Mouse (Mus musculus): ENCODE measurements around the gene Xylt1.

The Xylt1 gene

DNA sequence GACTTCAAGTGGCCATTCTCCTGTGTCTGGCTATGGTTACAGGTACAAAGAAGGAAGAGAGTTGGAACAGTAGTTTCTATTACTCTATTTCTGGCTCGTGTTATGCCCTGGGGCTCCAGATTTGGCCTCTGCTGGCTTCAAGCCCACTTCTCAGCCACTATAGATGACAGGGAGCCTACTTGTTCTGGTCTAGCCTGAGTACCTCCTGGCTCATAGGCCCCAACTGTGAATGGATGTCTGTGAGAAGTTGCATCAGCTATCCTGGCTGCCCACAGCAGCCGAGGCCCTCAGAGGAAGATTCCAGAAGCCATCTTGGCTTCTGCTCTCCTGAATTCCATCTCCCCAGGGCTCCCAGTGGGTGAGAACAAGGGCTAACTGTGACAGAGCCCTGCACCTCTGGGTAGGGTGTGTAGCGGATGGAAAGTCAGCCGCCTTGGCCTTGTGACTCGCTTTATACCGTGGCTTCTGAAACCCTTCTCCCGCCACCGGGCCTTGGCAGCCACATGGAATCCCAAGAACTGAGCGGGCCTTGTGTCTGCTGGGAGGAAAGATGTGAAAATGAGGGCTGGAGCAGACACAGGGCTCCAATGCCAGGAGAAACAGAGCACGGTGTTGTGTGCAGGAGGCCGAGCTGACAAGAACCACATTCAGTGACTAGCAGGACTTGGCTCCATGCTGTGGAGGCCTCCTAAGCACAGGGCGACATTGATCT, 55.1 kb downstream of the Xylt1 start:
- no peak for DNase-seq (ENCODE audit: low spot score)

DNA sequence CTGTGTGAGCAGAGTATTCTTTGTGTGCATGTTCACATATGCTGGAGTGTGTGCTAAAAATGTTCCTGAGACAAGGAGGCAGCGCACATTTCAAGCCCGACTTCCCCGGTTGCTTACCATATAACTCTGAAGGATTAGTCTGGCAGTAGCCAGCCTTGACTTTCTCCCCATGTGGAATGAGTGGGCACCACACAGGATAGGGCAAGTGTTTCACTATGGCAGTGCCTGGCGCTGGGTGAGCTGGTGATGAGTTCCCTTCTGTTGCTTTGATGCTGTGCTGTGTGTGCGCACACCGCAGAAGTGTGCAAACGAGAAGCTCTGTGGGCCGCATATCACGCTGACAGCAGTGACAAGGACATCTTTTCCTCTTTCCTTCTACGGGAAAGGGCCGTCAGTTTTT, 56.1 kb downstream of the Xylt1 start:
- DNase-seq (ENCODE audit: low spot score), result no peak

DNA sequence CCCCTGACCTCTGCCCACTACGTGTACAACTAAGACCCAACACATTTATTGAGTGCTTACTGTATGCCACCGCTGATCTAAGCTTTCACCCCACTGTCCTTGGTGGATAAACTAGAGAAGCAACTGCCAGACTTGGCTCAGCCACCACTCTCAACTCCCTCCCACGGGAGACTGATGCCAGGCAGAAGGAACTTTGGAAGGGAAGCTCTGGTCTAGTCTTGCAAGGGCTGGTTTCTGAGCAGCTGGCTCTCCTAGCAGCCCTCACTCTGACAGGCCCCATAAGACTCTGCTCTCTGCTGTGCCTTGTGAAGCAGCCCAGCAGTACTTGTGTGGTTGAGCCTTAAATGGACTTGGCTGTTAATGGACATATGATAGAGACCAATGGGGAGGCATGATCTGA, 60.2 kb downstream of the Xylt1 start:
- no peak for DNase-seq (ENCODE audit: low spot score)

DNA sequence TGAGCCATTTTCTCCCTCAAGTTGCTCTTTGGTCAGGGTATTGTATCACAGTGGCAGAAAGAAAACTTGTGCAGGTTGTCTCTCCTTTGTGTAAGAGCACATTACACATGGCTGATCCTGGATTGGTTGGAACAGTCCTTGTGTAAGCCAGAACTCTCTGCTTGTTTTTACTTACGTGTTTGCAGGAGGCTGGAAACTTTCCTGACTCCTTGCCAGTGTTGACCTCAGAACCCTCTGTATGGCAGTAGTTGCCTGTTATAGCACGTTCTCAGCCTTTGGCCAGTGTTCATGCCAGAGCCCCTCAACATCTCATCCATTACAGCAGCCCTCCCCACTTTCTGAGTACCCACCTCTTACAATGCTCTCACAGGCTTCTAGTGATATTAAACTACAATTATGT, 61.9 kb downstream of the Xylt1 start:
- no peak for DNase-seq (ENCODE audit: low spot score)

DNA sequence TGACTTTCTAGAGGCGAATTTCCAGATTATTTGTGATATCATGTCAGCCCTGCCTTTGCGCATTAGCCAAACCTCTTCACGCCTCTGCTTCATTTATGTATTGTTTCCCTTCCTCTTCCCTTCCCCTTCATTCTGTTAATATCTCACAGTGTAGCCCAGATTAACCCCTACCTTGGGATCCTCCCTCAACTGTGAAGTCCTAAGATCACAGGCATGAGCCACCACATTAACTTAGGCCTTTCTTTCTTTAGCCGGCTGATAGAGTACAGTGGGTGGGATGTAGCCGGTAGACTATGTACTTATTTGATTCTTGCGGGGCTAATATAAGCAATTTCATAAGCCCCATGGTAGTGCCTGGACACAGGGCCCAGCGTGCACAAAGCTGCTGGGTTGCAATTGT, 62.4 kb downstream of the Xylt1 start:
- DNase-seq (ENCODE audit: low spot score), result no peak

DNA sequence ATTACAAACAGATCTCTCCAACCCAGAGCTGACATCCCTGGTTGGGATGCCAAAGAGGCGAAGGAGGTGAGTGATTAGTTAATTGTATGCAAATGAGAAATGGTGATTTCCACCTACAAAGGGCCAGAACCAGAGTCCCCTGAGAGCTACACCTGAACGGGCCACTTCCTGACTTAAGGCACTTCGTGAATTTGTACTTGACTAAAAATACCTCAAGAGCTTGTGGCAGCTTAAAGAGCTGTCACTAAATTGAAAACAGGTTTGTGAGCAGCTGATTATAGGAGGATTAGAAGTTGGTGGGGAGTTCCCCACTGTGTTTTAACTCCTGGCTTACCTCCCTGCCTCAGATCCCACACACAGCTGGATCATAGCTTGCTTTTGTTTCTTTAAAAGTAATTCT, 64.7 kb downstream of the Xylt1 start:
- DNase-seq (ENCODE audit: low spot score), result no peak

DNA sequence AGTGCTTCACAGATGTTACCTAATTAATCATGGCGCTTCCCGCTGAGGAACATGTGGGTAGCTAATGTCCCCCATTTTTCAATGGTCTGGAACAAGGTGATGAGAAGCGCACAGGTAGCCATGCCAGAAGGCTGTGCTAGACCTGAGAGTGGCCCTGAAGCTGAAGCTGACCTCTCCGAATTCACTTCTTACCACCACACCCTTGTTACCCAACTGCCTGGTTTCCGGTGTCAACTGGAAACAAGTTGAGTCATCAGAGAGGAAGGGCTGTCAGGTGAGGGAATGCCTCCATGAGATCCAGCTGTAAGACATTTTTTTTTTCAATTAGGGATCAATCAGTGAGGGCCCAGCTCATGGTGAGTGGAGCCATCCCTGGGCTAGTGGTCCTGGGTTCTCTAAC, 68.8 kb downstream of the Xylt1 start:
- DNase-seq (ENCODE audit: low spot score), result no peak

DNA sequence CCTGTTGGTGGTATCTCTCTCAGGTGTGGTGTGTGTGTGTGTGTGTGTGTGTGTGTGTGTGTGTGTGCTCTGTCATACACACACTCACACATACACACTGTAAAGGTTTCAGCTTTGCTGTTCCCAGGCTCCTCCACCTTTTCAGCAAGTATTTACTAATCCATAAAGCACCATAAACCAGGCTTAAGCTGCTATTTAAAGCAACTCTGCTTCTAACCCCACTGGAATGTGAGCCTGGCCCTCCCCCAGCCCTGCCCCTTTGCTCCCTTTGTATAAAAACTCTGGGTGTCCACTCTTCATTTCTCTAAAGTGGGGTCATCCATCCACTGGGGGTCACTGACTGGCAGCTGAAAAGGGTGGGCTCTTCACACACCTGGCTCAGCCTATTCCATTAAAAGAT, 70.4 kb downstream of the Xylt1 start:
- peak; percentile 37 for DNase-seq (ENCODE audit: low spot score)

DNA sequence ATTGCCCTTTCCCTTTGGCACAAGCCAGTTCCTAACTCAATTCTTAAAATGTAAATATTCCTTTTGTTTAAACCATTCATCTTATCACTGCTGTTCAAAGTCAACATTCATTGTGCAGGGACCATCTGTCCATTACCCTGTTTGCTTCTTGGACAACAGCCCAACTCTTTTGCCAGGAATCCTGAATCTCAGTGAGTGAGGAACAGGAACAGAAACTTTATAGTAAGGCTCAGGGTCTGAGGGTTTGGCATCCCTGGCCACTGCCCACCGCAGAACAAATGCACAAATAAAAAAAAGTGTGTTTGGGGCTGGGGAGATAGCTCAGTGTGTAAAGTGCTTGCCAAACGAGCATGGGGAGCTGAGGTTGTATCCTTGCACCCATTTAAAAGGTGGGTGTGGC, 71.5 kb downstream of the Xylt1 start:
- DNase-seq (ENCODE audit: low spot score), result no peak

DNA sequence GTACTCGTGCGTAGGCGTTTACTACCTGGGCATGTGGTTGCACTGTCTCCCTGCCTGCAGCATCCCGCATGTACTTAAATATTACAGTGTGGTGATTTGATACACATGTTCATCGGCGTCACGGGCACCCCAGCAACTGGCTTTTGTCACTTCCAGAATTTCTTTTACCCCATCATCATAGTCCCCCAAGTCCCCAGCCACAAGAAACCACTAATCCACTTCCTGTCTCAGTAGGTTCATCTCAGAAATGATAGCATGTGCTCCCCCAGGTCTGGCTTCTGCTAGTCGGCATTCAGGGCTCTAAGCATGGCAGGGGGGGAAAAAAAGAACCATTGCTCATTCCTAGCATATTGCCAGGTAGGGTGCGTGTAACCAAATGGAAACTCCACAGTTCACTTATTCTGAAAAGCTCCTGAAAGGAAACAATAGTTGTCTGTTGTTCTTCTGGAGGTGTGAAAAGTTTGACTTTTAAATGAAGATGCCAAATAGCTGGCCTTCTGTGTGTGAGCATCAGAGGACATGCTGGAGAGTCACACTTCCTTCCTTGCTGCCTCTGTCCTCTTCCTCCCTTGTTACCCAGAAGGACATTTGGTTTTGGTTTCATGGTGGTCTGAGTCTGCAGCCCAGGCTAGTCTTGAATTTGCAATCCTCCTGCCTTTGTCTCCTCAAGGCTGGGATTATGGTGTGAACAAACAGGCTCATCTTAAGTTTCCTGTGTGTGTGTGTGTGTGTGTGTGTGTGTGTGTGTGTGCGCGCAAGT, 74.2 kb downstream of the Xylt1 start:
- no peak for DNase-seq (ENCODE audit: low spot score)

DNA sequence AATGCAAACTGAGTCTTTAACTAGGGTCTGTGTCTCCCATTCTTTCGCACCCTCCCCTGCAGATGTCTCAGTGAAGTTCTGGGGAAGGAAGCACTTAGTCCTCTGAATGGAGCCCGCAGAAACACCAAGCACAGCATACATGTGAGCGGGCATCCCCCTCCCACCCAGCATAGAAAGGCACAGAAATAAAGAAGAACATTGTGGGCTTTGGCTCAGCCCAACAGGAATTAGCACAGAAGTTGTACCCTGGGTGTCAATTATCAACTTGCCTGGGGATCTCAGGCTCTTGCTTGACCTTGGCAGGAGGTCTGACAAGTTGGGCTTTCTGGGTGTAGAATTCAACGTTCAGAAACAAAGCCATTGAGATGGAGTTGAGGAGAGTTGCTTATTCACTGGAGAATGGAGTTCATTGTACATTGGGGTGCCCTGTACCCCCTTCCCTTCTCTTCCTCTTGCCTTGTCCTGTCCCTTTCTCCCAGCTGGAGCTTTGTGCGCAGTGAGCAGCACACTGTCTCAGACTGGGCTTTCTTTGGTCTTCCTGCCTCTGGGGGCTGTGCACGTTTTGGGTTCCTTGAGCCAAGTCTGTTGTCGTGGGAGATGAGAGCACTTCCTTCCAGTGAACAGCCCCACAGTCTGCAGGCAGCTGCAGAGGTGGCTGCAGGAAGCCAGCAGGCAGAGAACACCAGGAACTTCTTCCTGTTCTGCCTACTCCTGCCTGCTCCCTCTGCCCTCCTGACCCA, 81.6 kb downstream of the Xylt1 start:
- DNase-seq (ENCODE audit: low spot score), result peak; percentile 2

DNA sequence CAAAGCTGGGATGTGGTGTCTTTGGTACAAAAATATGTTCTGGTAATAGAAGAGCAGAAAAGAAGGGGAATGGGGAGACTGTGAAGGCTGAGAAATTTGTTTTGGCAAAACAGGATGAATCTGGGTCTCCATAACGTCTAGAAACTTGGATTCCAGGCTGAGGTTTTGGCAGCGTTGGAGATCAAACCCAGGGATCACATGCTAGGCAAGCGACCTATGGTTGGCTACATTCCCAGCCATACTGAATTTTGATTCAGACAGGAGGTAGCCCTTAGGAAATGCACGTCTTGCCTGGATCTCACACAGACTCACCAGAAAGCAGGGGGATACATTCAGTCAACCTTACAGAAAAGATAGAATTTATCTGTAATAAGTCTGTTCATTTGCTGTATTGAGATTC, 84.2 kb downstream of the Xylt1 start:
- DNase-seq (ENCODE audit: low spot score), result no peak

DNA sequence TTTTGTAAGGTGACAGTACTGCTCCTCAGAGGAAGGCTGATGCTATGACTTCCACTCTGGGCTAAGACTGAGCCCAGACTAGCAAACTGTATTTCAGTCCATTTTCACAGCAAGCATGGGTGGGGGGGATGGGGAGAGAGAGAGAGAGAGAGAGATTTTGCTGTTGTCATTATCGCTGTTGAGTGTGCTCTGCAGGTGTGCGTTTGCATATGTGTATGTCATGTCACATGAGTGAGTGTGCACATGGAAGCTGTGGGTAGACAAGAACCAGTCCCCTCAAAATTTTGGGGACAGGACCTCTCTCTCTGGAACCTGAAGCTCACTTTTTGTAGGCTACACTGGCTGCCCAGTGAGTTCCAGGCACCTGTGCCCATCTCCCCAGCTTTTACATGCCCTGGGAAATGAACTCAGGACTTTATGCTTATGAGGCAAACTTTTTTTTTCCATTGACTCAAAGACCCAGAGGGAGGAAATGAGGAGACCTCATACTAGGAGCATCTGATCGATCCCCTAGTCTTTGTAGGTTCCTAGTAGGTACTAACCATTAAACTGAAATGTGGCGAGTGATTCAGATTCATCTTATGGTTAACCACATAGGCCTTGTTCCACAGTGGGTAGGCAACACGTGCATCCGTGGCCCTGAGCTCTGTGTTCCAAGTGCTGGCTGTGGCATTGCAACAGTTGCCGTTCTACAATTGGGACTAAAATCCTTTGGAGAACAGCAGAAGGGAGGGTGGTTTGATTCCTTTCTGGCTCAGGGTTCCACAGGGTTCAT, 85.4 kb downstream of the Xylt1 start:
- no peak for DNase-seq (ENCODE audit: low spot score)

DNA sequence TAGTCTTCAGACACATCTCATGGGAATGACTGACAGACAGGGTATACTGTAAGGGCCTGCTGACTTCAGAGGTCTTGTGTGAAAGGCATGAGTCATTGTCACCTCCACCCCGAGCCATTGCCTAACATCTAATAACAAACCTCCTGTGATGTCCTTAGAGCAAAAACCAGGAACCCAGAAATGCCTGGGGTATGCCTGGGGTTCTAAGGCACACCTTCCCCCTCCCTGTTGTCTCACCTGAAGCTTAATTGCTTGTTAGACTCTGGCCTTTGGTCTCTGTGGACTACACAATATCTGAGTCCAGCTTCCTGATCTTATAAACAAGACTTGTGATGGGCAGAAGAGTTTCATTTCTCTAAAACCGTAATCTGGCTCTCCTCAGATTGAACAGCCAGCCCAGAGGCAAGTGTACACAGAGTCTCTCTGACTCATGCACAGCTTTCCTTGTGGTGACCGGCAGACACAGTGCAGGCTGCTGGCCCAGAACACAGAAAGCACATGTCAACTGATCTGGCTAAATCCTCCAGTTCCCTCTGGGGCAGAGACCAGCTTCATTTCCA, 89.5 kb downstream of the Xylt1 start:
- DNase-seq (ENCODE audit: low spot score), result no peak

DNA sequence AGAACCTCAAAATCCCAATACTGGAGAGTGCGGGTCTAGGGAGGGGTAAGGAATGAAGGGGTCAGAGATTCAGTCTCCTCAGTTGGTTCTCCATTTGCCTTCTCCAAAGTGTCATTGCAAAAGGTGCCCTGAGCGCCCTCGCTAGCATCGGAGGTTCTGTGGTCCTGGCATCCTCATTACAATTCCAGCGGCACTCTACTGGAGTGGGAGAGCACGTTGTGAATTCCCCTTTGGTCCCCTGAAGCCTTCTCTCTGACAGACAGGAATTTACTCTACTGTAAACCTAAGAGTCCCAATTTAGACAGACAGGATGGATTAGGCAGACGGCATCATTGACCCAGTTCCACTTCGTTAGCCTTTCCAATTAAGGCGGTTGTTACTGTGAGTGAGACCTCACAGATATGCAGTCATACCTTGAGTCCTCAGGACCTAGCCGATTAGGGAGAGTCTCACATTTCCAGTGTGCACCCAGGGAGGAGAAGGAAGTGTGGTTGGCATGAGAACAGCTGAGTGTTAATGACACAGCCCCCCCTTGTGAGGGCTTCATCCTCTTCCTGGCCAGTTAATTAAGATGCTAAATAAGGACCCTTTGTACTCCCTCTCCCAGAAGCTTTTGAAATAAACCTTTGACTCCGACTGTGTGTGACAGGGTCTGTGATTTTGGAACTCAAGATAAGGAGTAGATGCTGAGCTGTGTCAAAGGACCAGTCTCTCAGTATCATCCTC, 91.4 kb downstream of the Xylt1 start:
- no peak for DNase-seq (ENCODE audit: low spot score)

DNA sequence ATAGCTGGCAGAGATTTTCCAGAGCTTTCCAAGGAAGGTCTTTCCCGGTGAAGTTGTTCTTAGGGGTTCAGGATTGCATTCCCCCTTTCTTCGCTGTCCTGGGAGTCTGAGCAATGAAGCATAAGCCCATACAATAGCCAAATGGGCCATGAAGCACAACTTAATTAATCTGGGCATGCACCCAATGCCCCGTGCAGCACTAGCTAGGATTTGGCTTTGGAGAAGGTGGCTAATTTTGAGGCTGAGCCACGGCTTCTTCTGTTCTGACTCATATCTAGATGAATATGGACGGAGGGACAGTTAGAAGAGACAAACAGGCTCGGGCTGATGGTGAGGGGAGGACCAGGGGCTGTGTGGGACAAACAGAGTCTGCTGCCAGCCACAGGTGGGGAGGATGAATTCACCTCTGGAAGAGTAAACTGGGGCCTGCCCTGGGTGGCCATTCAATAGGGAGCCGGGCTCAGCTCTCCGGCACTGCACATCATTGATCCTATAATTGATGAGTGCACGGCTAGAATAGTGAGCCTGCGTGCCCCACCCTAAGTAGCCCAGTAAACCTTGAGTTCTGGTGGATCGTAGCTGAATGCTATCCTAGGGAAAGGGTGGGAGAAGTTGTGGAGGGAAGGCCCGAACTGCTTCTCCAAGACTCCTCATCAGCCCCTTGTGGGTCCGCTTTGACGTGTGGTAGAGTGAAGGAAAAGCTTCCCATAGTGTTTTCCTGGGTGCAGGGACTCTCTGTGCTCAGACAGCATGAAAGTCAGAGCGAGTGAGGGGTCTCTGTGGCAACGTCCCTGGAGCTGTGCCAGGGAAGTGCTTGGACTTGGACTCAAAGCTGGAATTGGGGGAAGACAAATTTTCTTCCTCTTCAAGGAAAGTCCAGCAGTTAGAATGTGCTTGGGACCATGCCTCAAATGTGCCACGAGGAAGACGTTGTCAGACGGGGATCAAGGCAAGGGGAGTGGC, 92.3 kb downstream of the Xylt1 start:
- DNase-seq (ENCODE audit: low spot score), result no peak

DNA sequence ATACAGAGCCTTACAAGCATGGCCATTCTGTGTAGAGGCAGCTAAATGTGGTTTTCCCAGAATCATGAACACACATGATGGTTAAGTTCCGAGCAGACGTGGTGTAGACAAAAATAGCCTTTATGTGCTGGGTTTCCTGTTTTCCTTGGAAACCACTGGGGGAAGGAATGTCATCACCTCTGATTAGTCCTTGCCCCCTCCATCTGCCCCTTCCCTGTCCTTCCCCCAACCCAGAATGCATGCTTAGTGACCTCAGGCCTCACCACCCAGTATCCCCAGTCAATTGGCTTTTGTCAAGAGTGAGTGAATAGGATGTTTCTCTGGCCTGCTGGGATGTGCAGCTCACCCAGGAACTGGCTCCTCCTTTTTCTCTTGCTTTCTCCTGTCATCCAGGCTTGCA, 93.5 kb downstream of the Xylt1 start:
- DNase-seq (ENCODE audit: low spot score), result no peak

DNA sequence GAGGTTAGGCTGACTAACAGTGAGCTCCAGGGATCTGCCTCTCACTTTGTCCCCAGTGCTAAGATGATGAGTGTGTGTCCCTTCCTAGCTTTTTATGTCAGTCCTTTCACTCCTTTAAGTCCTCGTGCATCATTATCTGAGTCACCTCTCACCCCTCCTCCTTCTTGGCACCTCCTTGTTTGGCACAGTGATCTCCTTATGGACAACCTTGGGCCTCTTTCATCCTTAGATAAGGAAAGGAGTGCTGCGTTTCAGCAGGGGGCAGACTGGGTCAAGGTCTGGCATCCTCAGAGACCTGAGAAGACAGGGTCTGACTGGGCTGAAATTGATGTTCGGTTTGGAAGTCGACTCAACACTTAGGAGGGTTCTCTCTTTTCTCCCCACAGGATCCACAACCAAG, 94.3 kb downstream of the Xylt1 start:
- DNase-seq (ENCODE audit: low spot score), result no peak

DNA sequence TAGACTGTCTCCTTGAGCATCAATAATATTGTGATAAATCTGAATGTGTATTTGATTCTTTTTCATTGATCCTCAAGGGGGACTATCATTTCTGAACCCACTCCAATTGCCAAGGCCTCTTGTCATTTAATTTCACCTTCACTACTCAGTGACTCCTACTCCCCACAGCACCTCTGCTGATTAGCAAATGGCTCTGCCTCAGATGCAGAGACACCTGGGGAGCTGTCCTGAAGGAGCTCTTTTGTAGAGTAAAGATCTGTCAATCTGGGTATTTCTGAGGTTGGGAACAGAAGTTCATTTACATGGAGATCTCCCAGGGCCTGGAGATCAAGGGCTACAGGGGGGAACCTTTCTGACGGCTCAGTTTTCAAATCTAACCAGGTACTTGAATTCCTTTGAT, 98.2 kb downstream of the Xylt1 start:
- DNase-seq (ENCODE audit: low spot score), result no peak

DNA sequence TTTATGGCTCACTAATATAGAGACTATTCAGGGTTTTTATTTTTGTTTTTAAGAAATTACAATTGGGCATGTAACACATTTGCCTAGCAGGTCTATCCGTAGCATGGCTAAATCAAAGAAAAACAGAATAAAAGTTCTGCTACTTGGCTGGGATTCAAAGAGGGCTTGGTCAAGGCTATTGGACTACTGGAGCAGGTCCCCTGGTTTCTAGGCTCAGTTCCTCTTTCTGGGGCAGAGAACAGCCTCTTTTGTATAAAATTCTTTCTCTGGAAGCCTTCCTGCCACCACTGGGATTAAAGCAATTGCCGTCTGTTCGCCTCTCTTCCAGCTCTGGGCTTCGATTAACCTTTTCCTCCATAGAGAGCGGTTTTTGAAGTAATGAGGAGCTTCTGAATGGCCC, 100.1 kb downstream of the Xylt1 start:
- DNase-seq (ENCODE audit: low spot score), result no peak
